Mouse (Mus musculus) activated CD4-positive, CD25-positive, alpha-beta regulatory T cell, adult 4 months (primary cell): ENCODE data around the gene Aph1a. TPM values are rescaled to one million over a fixed set of nuclear protein-coding genes. Genes with fewer than 3 reads are reported as not detected.
"Not testable (repeated sequence)": the region's sequence is repeated elsewhere in the genome, so short reads cannot be mapped to it uniquely, and the experiment has no call there.

ENCODE experiments used
- ATAC-seq: one replicate; pipeline ENCODE4 v1.8.0; 2017
- polyA plus RNA-seq, 2 experiments: library from polyadenylated mRNA; unstranded; fragments of 100-300 nt; shearing (Covaris generic); gene quantifications; one replicate each; pipeline ENCODE4 v1.2.1; 2017

Gene Aph1a
- polyA plus RNA-seq, 2 experiments from 2014 or later = 32.2 to 44.2 TPM

DNA sequence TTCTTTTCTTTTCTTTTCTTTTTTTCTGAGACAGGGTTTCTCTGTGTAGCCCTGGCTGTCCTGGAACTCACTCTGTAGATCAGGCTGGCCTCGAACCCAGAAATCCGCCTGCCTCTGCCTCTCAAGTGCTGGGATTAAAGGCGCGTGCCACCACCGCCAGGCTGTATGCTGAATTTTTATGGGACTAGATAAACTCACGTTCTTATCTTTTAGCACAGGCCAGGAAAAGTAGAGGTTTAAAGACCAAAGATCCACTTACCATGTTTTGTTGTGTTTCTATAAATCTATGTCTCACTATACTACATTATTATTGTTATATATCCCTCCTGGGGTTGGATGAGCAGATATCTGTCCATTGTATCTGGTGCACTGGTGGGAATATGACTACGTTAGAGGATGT lies 29.7 kb downstream of the Aph1a start:
- not testable (repeated sequence) for ATAC-seq

DNA sequence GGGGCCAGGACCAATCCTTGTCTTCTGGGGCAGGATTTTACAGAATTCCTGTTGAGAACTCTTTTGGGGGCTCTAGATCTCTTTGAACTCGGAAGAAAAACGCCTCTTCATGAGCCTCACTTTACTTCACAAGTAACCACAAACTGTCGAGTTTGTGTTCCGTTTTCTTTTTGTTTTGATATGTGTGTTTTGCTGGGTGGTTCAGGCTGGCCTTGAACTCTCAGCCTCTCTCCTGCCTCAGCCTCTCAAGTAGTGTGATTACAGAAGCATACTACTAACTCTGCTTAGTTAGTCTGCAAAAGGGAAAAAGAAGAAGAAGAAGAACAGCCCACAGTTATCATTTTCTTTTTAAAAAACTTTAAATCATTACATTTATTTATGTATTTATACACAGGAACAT lies 30.4 kb downstream of the Aph1a start:
- ATAC-seq = no peak

DNA sequence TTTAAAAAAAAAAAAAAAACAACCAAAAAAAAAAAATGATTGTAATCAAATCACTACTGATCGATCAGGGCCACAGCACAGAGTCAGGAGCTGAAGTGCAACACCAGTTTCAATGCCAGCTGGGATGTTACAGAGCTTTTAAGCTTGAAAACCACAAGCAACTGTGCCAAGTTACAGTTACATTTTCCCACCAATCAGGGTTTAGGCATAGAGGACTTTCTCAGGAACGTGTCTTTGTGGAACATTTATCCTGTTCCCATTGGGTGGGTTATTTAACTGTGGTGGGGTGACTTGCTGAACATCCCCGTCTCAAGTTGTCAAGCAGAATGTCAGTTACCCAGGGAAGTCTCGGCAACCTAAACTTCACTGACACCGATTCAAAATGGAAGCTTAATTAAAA lies 31.3 kb downstream of the Aph1a start:
- ATAC-seq = no peak

DNA sequence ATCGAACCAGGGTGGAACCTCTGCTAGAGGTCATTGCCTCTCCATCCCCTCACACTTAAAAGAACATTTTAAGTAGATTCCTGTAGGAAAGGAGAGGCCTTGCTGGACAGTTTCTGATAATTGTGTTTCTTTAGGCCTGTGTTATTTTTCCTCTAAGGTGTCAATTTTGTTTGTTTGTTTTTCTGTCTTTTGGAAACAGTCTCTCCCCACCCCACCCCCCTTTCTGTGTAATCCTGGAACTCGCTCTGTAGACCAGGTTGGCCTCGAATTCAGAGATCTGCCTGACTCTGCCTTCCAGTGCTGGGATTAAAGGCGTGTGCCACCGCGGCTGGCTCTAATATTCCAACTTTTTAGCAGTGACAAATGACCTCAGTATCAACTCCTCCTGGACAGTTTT lies 34.5 kb downstream of the Aph1a start:
- no peak for ATAC-seq

DNA sequence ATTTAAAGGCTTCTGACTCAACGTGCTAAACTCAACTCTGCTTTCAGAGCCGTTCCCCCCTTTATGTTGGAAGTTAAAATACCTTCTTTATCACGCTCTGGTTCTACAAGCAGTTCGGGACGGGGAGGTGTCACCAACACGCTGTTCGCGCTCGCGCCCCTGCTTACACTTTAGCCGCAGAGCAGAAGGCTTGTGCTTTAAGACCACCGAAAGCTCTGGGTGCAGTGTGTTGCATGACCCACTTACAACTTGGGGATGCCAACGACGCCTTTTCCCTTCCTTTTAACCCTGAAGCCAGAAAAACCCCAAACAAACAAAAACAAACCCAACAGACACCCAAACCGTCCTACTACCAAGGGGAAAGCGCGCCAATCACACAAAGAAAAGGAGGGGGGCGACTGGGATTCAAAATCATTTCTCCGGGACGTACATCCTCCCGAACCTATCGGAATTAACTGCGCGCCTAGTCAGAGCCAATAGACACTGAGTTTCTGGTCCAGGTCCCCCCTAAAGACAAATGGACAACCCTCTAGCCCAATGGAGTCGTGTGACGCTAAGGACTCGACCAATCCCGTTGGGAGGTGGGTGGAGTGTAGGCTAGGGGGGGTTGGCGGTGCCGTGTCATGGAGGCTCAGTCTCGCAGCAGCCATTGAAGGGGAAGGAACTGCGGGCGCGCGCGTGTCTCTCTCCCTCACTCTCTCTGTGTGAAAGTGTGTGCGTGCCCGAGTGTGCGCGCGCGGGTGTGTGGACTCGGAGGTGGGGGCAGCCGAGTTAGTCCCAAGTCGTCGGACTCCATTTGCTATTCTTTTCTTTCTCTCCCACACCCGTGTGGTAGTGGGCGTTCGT lies 35.1 kb downstream of the Aph1a start, which contains the start of gene Anp32e:
Anp32e (plus strand) TSS at position 589 of the 846 bp plus-strand sequence.
- ATAC-seq = peak; percentile 98

DNA sequence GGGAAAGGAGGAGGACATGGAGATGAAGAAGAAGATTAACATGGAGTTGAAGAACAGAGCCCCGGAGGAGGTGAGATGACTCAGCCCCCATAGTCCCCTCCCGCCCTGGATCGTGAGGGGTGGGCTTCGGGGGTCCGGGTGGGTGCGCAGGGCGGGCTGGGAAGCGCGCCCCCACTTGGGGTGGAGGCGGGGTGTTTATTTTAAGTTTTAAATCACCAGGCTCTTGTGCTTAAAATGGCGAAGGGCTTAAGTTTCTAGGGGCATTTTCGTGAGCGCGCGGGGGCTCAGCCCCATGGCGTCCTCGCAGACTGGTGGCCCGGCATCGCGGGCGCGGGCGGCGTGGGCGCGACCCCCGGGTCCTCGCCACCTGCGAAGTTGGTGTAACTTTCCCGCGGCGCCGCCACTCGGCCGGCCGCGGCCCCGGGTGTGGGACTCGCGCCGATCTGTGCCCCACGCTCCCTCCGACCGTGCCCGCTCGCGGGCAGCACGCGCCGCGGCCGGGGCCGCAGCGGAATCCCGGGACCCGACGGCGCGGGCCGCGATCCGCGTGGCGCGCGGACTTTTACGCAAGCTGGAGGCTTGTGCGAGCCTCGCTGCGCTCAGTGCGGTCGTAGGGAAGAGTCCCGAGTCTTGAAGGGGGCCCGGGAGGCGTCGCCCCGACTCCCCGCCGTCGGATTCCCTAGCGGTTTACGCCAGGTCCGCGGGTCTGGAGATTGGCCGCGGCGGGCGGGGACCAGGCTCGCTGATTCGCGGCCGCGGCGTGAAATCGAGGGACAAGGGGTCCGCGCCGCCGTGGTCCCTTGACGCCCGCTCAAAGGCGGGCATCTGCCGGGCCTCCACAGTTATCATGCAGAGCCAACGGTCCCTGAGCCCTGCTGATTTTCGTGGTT lies 36.1 kb downstream of the Aph1a start:
- ATAC-seq = no peak

DNA sequence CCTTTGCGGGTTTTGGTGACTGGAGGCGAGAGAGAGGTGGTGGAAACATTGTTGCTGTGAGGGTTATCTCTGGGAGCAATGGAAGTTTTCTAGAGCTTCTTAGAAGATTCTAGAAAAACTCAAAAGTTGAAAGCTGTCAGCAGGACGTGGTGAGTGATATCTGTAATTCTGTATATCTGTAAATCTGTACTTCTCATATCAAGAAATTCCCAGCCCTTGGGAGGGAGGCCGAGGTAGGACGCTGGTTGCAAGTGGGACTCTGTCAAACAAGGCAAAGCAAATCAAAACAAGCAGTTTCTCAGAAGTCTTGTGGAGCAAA lies 36.7 kb downstream of the Aph1a start:
- ATAC-seq = no peak

DNA sequence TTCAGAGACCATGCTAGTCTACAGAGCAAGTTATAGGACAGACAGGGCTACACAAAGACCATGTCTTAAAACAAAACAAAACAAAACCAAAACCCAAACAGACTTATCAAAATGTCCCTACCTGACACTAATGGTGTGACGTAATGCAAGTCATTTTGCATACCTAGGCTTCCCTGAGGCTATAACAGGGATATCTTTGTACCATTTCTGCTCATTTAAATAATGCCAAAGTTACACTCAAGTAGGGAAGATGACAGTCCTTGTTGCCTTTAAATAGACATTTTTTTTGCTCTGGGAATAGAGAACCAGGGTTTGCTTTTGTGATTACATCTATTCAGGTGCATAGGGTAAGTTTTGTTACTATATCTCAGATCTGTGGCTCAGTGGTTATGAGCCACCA lies 37.7 kb downstream of the Aph1a start:
- no peak for ATAC-seq

DNA sequence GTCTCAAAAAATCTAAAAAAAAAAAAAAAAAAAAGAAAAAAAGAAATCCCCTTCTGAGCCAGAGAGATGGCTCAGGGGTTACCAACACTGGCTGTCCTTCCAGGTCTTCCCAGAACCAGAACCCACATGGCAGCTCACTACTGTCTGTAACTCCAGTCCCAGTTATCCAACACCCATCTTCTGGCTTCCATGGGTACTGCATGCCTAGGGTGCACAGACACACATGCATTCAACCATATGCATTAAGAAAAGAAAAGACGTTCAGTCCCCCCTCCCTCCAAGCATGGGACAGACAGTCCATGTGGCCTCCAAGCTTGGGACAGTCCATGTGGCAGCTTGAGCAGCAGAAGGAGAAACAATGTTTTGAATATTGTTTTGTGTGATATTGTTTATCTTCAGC lies 38.4 kb downstream of the Aph1a start:
- ATAC-seq = no peak

DNA sequence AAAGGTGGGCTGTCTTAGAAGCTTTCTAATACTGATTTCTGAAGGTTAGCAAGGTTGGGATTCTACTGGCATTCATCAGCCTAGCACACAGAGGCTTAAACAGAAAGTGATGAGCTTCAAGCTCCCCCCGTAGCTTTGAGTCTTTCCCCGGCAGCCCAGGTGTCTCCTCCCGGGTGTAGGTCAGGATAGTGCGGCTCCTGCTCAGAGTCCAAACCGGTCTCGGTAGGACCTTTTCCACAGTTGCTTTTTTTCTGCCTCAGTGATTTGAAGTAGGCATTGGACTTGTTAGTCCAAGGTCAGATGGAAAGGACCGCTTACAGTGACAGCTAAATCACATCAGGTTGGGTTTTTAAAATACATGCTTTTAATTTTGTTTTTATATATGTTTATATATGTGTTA lies 38.8 kb downstream of the Aph1a start:
- ATAC-seq = no peak

DNA sequence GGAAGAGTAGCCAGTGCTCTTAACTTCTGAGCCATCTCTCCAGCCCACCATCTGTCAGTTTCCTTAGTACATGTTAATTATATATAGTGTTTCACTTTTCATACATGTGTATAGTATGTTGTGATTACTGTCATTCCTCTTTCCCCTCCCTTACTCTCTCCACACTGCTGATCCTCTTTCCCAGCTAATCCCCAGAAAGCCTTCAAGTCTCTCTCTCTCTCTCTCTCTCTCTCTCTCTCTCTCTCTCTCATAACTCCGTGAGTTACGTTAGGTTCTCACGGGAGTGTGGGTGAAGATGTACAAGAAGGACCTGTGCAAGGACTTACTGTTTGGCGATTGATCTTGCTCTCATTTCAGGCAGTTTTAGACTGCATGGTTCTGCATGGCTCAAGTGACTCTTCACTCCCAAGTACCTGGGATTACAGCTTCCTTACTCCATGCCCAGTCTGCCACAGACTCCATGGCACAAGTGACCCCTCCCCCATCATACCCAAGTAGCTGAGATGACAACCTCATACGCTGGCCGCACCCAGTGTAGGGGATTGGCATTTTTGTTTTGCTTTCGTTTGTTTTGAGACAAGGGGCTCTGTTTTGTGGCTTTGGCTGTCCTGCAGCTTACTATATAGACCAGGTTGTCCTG lies 39.5 kb downstream of the Aph1a start:
- ATAC-seq = no peak

DNA sequence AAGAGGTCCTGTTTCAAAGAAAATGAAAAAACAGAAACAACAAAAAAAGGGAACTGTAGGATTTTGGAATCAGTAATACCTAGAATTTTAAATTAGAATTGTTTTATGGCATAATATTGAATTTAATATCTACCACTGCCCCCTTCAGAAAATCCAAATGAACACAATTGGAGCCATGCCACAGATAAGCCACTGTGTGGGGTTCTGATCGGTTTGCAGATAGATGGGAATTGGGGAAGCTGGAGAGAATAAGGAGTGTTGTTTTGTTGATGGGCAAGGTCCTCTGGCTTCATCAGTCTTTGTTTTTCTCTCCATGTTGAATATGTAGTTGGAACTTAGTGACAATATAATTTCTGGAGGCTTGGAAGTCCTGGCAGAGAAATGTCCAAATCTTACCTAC lies 40.7 kb downstream of the Aph1a start:
- ATAC-seq = no peak

DNA sequence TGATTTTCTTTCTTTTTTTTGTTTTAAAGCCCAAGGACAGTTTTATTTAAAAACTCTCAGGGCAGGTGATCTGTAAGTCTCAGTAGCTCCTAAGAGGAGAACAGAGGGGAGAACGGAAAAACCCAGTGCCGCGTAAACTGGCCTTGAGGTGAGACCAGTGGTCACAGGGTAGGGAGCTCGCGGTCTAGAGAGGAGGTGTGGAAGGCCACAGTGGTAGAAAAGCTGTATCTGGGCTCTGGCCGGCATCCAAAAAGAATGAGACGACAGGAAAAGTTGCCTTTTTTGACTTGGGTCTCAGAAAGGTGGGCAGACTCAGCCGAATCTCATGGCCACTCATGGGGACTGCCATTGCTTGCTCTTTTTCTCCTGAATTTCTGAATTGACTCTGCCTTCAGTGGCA lies 44.4 kb downstream of the Aph1a start:
- ATAC-seq = no peak

DNA sequence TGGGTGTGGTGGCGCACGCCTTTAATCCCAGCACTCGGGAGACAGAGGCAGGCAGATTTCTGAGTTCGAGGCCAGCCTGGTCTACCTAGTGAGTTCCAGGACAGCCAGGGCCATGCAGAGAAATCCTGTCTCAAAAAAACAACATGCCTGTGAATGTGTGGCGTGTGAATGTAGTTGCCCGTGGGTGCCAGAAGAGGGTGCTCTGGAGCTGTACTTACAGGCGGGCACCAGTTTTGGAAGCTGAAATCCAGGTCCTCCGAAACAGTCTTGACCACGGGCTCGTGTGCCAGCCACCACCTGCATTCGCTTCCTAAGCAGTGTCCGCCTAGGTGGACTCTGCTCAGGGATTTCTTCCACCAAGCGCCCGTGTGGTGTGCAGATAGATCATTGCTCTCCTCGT lies 45.1 kb downstream of the Aph1a start:
- no peak for ATAC-seq

DNA sequence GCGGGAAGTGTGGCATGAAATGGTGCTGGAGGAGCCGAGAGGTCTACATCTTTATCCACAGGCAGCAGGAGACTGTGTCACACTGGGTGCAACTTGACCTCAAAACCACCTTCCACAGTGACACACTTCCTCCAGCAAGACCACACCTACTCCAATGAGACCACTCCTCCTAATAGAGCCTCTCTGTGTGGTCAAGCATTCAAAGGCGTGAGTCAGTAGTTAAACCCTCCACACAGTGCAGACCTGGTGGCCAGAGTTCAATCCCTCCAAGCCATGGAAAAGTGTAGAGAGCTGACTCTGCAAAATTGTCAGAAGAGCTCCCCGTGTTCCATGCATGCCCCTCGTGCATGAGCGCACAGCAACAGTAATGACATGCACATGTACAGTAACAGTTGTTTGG lies 49.0 kb downstream of the Aph1a start:
- no peak for ATAC-seq

DNA sequence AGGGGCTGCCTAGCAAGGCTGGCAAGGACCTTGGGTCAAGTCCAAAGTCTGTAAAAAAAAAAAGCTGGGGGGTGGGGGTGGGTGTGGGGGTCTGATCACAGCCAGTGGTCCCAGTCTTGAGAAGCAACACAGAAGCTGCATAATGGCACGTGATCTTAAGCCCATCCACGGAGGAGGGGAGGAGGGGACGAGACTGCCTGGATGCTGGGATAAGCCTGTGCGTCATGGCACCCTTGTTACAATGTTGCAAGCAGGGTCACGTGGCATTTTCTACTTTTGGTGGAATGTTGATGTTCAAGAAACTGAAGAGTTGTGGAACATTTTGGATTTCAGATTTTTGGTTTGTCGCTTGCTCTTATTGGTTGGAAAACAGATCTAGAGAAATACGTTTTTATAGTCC lies 49.5 kb downstream of the Aph1a start:
- ATAC-seq = no peak

DNA sequence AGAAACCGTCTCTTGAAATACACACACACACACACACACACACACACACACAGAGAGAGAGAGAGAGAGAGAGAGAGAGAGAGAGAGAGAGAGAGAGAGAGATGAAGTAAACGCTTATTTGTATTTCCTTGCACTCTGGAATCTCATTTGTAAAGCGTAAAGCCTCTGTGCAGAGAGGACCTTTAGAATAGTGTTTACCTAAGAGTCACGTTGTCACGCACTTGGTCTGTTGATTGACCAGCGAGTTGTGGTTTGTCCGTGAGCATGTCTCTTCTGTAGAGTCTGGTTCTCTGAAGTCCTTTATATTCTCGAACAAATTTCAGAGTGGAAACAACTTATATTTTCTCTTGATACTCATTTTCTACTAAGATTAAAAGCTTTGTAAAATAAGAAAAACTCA lies 51.0 kb downstream of the Aph1a start:
- no peak for ATAC-seq

DNA sequence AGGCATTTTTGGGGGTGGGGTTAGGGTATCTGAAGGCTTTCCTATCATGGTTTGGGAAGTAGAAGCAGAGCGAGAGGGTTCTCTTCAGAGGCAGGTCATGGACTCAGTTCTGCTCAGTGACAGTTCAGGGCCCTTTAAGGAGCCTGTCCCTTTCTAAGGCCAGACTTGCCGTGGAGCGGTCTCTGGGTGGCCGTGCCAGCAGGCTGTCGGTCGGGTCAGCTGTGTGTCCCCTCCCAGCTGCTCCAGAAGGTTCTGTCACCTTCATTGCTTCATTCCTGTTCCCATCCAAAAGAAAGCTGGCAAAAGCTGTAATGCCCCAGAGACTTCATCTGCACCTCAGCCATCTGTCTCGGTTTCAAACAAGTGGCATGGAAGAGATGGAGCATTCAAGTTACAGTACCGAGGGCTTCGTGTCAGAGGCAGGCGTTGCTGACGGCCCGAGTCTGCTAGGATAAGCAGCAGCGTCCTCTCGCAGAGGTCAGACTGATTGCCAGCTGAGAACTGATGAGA lies 52.0 kb downstream of the Aph1a start:
- ATAC-seq = no peak

Other genes with a start within 250 kb of the Aph1a start
- 10 to 100 TPM; 62.9 to 76.7 TPM for gene Mcl1, start 235.2 kb upstream of the Aph1a start, polyA plus RNA-seq
- gene Adamtsl4, start 206.1 kb upstream of the Aph1a start, polyA plus RNA-seq = 1 to 10 TPM; 3.2 to 3.5 TPM
- gene Ecm1, start 154.4 kb upstream of the Aph1a start, polyA plus RNA-seq = 100 to 1,000 TPM; 115 to 149 TPM
- gene Tars2, start 133.8 kb upstream of the Aph1a start, polyA plus RNA-seq = 10 to 100 TPM; 67.4 to 73.6 TPM
- 10 to 100 TPM; 22.7 to 26.4 TPM for gene Rprd2, start 75.1 kb upstream of the Aph1a start, polyA plus RNA-seq
- 10 to 100 TPM; 31.7 to 44.5 TPM for gene Prpf3, start 38.1 kb upstream of the Aph1a start, polyA plus RNA-seq
- gene Mrps21, start 22.4 kb upstream of the Aph1a start, polyA plus RNA-seq = 100 to 1,000 TPM; 334 to 354 TPM
- 1 to 10 TPM; 4.4 to 7.0 TPM for gene Ciart, start 11.7 kb upstream of the Aph1a start, polyA plus RNA-seq
- gene BC028528, start 2.0 kb upstream of the Aph1a start, polyA plus RNA-seq = 1 to 10 TPM; 1.2 to 1.5 TPM
- gene Car14, start 10.7 kb downstream of the Aph1a start, polyA plus RNA-seq = not detected
- gene Anp32e, start 35.3 kb downstream of the Aph1a start, polyA plus RNA-seq = 100 to 1,000 TPM; 162 to 218 TPM
- gene Plekho1, start 102.0 kb downstream of the Aph1a start, polyA plus RNA-seq = 10 to 100 TPM in 1 of 2 experiments, 1 to 10 TPM in 1; 7.5 to 12.8 TPM
- gene Vps45, start 164.5 kb downstream of the Aph1a start, polyA plus RNA-seq = 10 to 100 TPM; 18.8 to 22.7 TPM
- gene Otud7b, start 210.6 kb downstream of the Aph1a start, polyA plus RNA-seq = 10 to 100 TPM in 1 of 2 experiments, 1 to 10 TPM in 1; 8.0 to 12.0 TPM